Mouse (Mus musculus) stomach, embryonic 15.5 days (tissue): ENCODE results near the gene Tmem82. TPM values are rescaled to one million over a fixed set of nuclear protein-coding genes. Genes with fewer than 3 reads are reported as not detected.
A peak's percentile ranks its signal among the peaks of the same experiment; 100 is the strongest.

Experiments
- ATAC-seq: fragments of 200-750 bp; cut with Nextera tagmentation; 2 replicates; pipeline ENCODE4 v1.8.0; 2017; ENCODE audit warnings: low read depth, moderate number of reproducible peaks, moderate TSS enrichment; ENCODE audit not compliant: insufficient read depth, low FRiP score
- H3K27ac ChIP-seq: fragments of 300-500 bp; sonication (generic); 2 replicates; pipeline ENCODE4 v1.5.1; 2015; ENCODE audit warnings: mild to moderate bottlenecking, inconsistent platforms
- H3K27me3 ChIP-seq: fragments of 300-500 bp; sonication (generic); replicated peaks from 2 replicates; pipeline ENCODE4 v1.6.1; 2015; ENCODE audit warnings: inconsistent platforms
- H3K36me3 ChIP-seq: fragments of 300-500 bp; sonication (generic); 2 replicates; pipeline ENCODE4 v1.6.1; 2015; ENCODE audit warnings: inconsistent platforms
- H3K4me1 ChIP-seq: fragments of 300-500 bp; sonication (generic); 2 replicates; pipeline ENCODE4 v1.6.1; 2015; ENCODE audit warnings: inconsistent platforms
- H3K4me2 ChIP-seq: fragments of 300-500 bp; sonication (generic); 2 replicates; pipeline ENCODE4 v1.6.1; 2015; ENCODE audit warnings: mild to moderate bottlenecking, inconsistent platforms
- H3K4me3 ChIP-seq: fragments of 300-500 bp; sonication (generic); replicated peaks from 2 replicates; pipeline ENCODE4 v1.5.1; 2015; ENCODE audit warnings: inconsistent platforms
- H3K9ac ChIP-seq: fragments of 300-500 bp; sonication (generic); 2 replicates; pipeline ENCODE4 v1.6.1; 2015; ENCODE audit warnings: inconsistent platforms
- H3K9me3 ChIP-seq: fragments of 300-500 bp; sonication (generic); 2 replicates; pipeline ENCODE4 v1.6.1; 2016; ENCODE audit warnings: inconsistent platforms
- WGBS: fragments of 180-500 bp; shearing (Covaris S2); methylation state at CpG from one replicate; pipeline ENCODE4 v1.1.7; 2015; 5-methylcytosine and 5-hydroxymethylcytosine counted together
- polyA plus RNA-seq: library from polyadenylated mRNA; unstranded; fragments of >200 nt; fragmentation: Nextera tagmentation; extraction: Ambion mirVana; gene quantifications from 2 replicates; pipeline ENCODE4 v1.2.1, GENCODE M21; 2015

The Tmem82 gene
- polyA plus RNA-seq, 1 experiment from 2014 or later, result 4.0 TPM

- Histone ChIP-seq H3K4me3 (no peak overlapping the region), H3K9me3 (no peaks in the 10 kb centered on the region), H3K36me3 (peaks cover 3% of the 10 kb centered on the region; the same call in 1 of the 2 replicates), H3K9ac (no peak overlapping the region), H3K4me2 (no peak overlapping the region), H3K4me1 (no peaks in the 10 kb centered on the region), H3K27ac (no peak overlapping the region), H3K27me3 (no peaks in the 10 kb centered on the region)
- ATAC-seq, result no peak
- 87% methylated on average over 13 of the region's 13 CpGs for whole genome bisulfite sequencing
Observed at GRCm38 (mm10) chr4:141653813-141654212, 35.4 kb upstream of the Tmem82 start.

GRCm38 (mm10) chr4:141653044-141653443 lies 34.6 kb upstream of the Tmem82 start:
- no peak for ATAC-seq
- H3K4me1 ChIP-seq, result no peaks in the 10 kb centered on the region

GRCm38 (mm10) chr4:141651944-141652343 lies 33.5 kb upstream of the Tmem82 start:
- WGBS, result 91% methylated on average over 10 of the region's 10 CpGs
- no peaks in the 10 kb centered on the region for H3K9me3 ChIP-seq
- no peak overlapping the region for H3K4me2 ChIP-seq
- no peak overlapping the region for H3K4me3 ChIP-seq
- no peak for ATAC-seq
- H3K27me3 ChIP-seq, result no peaks in the 10 kb centered on the region
- H3K9ac ChIP-seq, result no peak overlapping the region
- H3K27ac ChIP-seq, result no peak overlapping the region
- no peaks in the 10 kb centered on the region; the same call in 1 of the 2 replicates for H3K36me3 ChIP-seq
- no peaks in the 10 kb centered on the region for H3K4me1 ChIP-seq

More at GRCm38 (mm10) chr4:141653044-141653443, 34.6 kb upstream of the Tmem82 start:
- Histone ChIP-seq H3K36me3 (peaks cover 3% of the 10 kb centered on the region; the same call in 1 of the 2 replicates), H3K27me3 (no peaks in the 10 kb centered on the region), H3K4me3 (no peak overlapping the region), H3K9ac (no peak overlapping the region), H3K4me2 (no peak overlapping the region), H3K27ac (no peak overlapping the region), H3K9me3 (no peaks in the 10 kb centered on the region)
- 87% methylated on average over 8 of the region's 8 CpGs for WGBS

- no peaks in the 10 kb centered on the region for H3K9me3 ChIP-seq
- H3K9ac ChIP-seq, result no peak overlapping the region
- no peaks in the 10 kb centered on the region for H3K4me1 ChIP-seq
- H3K36me3 ChIP-seq, result no peaks in the 10 kb centered on the region; the same call in 1 of the 2 replicates
- ATAC-seq, result no peak
- no peak overlapping the region for H3K4me3 ChIP-seq
- WGBS, result 88% methylated on average over 6 of the region's 6 CpGs
- H3K27ac ChIP-seq, result no peak overlapping the region
- no peaks in the 10 kb centered on the region for H3K27me3 ChIP-seq
- no peak overlapping the region for H3K4me2 ChIP-seq
Observed at GRCm38 (mm10) chr4:141651286-141651685, 32.9 kb upstream of the Tmem82 start.

- H3K4me3 ChIP-seq, result no peak overlapping the region
- peaks cover under 1% of the 10 kb centered on the region; the same call in 1 of the 2 replicates for H3K4me1 ChIP-seq
- H3K9ac ChIP-seq, result no peak overlapping the region
- ATAC-seq, result no peak
- H3K27me3 ChIP-seq, result no peaks in the 10 kb centered on the region
- 73% methylated on average over 6 of the region's 6 CpGs for WGBS
- H3K36me3 ChIP-seq, result no peaks in the 10 kb centered on the region; the same call in 1 of the 2 replicates
- H3K9me3 ChIP-seq, result no peaks in the 10 kb centered on the region
- H3K4me2 ChIP-seq, result no peak overlapping the region
- H3K27ac ChIP-seq, result no peak overlapping the region
Observed at GRCm38 (mm10) chr4:141649244-141649643, 30.8 kb upstream of the Tmem82 start.

- Histone ChIP-seq H3K27me3 (no peaks in the 10 kb centered on the region), H3K4me1 (peaks cover 11% of the 10 kb centered on the region), H3K9me3 (no peaks in the 10 kb centered on the region), H3K36me3 (no peaks in the 10 kb centered on the region; the same call in 1 of the 2 replicates), H3K9ac (no peak overlapping the region), H3K27ac (no peak overlapping the region), H3K4me3 (no peak overlapping the region), H3K4me2 (no peak overlapping the region)
- no peak for ATAC-seq
- 91% methylated on average over 5 of the region's 5 CpGs for WGBS
Observed at GRCm38 (mm10) chr4:141648262-141648661, 29.8 kb upstream of the Tmem82 start.

GRCm38 (mm10) chr4:141647187-141647586 lies 28.8 kb upstream of the Tmem82 start:
- no peak overlapping the region for H3K27ac ChIP-seq
- ATAC-seq, result no peak
- H3K4me3 ChIP-seq, result no peak overlapping the region
- no peak overlapping the region for H3K4me2 ChIP-seq
- no peaks in the 10 kb centered on the region for H3K9me3 ChIP-seq
- no peak overlapping the region for H3K9ac ChIP-seq
- no peaks in the 10 kb centered on the region; the same call in 1 of the 2 replicates for H3K36me3 ChIP-seq
- peaks cover 19% of the 10 kb centered on the region for H3K4me1 ChIP-seq
- H3K27me3 ChIP-seq, result no peaks in the 10 kb centered on the region
- WGBS, result 93% methylated on average over 3 of the region's 3 CpGs

GRCm38 (mm10) chr4:141645988-141646387 lies 27.6 kb upstream of the Tmem82 start:
- Histone ChIP-seq H3K4me2 (no peak overlapping the region), H3K9me3 (no peaks in the 10 kb centered on the region), H3K9ac (no peak overlapping the region), H3K36me3 (peaks cover 4% of the 10 kb centered on the region), H3K27ac (no peak overlapping the region), H3K4me1 (peaks cover 19% of the 10 kb centered on the region), H3K27me3 (no peaks in the 10 kb centered on the region), H3K4me3 (no peak overlapping the region)
- 91% methylated on average over 8 of the region's 8 CpGs for WGBS
- ATAC-seq, result no peak

- ATAC-seq, result no peak
- H3K9me3 ChIP-seq, result no peaks in the 10 kb centered on the region
- peak overlapping the region; percentile 54 for H3K27ac ChIP-seq
- no peak overlapping the region for H3K4me3 ChIP-seq
- H3K4me2 ChIP-seq, result no peak overlapping the region
- peaks cover 19% of the 10 kb centered on the region for H3K4me1 ChIP-seq
- peaks cover 18% of the 10 kb centered on the region for H3K36me3 ChIP-seq
- 32% methylated on average over 7 of the region's 7 CpGs for WGBS
- no peak overlapping the region for H3K9ac ChIP-seq
- H3K27me3 ChIP-seq, result no peaks in the 10 kb centered on the region
Observed at GRCm38 (mm10) chr4:141643118-141643855, 24.9 kb upstream of the Tmem82 start.

GRCm38 (mm10) chr4:141641961-141642811 lies 23.8 kb upstream of the Tmem82 start:
- Histone ChIP-seq H3K9me3 (no peaks in the 10 kb centered on the region), H3K4me1 (peaks cover 19% of the 10 kb centered on the region), H3K4me3 (no peak overlapping the region), H3K9ac (no peak overlapping the region), H3K27me3 (no peaks in the 10 kb centered on the region), H3K36me3 (peaks cover 24% of the 10 kb centered on the region), H3K4me2 (no peak overlapping the region), H3K27ac (no peak overlapping the region)
- 90% methylated on average over 25 of the region's 25 CpGs for WGBS
- peak; percentile 17; the same call in 1 of the 2 replicates for ATAC-seq

GRCm38 (mm10) chr4:141641353-141641771 lies 22.9 kb upstream of the Tmem82 start:
- no peaks in the 10 kb centered on the region for H3K27me3 ChIP-seq
- H3K4me1 ChIP-seq, result peaks cover 19% of the 10 kb centered on the region
- no peak for ATAC-seq
- H3K4me3 ChIP-seq, result no peak overlapping the region
- no peak overlapping the region for H3K9ac ChIP-seq
- no peak overlapping the region for H3K4me2 ChIP-seq
- H3K9me3 ChIP-seq, result no peaks in the 10 kb centered on the region
- 90% methylated on average over 7 of the region's 7 CpGs for WGBS
- no peak overlapping the region for H3K27ac ChIP-seq
- peaks cover 31% of the 10 kb centered on the region for H3K36me3 ChIP-seq

- H3K27ac ChIP-seq, result no peak overlapping the region
- no peaks in the 10 kb centered on the region for H3K27me3 ChIP-seq
- H3K9ac ChIP-seq, result no peak overlapping the region
- no peak overlapping the region for H3K4me2 ChIP-seq
- no peak for ATAC-seq
- H3K9me3 ChIP-seq, result no peaks in the 10 kb centered on the region
- peaks cover 33% of the 10 kb centered on the region for H3K36me3 ChIP-seq
- H3K4me1 ChIP-seq, result peaks cover 19% of the 10 kb centered on the region
- no peak overlapping the region for H3K4me3 ChIP-seq
- 79% methylated on average over 11 of the region's 11 CpGs for WGBS
Observed at GRCm38 (mm10) chr4:141639474-141639873, 21.0 kb upstream of the Tmem82 start.
